Mouse (Mus musculus): Measurements from ENCODE around the gene Clybl.

DNA sequence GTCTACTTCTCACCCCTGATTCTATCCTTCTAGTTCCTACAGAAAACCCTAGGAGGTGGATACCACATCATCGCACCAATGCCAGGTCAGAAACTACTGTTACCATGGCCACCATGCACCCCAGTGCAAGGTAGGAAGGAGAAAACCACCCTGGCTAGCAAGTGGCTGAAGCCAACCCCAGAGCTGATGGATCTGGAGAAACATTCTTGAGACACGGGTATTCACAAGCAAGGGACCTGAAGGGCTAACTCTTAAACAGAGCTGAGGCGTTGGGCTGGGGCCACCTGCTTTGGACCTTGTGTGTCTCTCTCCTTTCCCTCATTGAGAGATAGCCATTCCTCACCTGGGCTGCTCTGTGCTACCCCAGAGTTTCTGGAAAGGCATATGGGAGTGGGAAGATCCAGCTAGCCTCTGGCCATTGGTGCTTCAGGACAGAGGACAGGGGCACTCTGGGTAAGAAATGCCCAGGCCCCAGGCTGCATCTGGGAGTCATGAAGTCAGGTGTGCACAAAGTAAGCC lies 222.0 kb downstream of the Clybl start:
- TF ChIP-seq CTCF (IDR thresholded peaks at IDR 0.05; ENCODE audit: control insufficient read depth, insufficient read depth, insufficient replicate concordance, low read depth, low read length) (no peak), POLR2A (IDR thresholded peaks at IDR 0.05; ENCODE audit: control insufficient read depth, low read depth, low read length) (no peak)

Data from testis, adult 2 months (tissue).